Mouse (Mus musculus) brown adipose tissue, adult 24 weeks (tissue): ENCODE measurements around the gene C1qc. TPM values are rescaled to one million over a fixed set of nuclear protein-coding genes. Genes with fewer than 3 reads are reported as not detected.

Experiments
- H3K27ac ChIP-seq: fragments of 200-500 bp; replicated peaks from 2 replicates; pipeline ENCODE4 v1.5.1; 2012; ENCODE audit warnings: low read depth, mild to moderate bottlenecking, low read length
- H3K4me1 ChIP-seq: fragments of 200-500 bp; 2 replicates; pipeline ENCODE4 v1.6.1; 2012; ENCODE audit warnings: low read length, mixed read lengths; ENCODE audit not compliant: control insufficient read depth, insufficient read depth, insufficient read length
- H3K4me3 ChIP-seq: fragments of 200-500 bp; 2 replicates; pipeline ENCODE4 v1.5.1; 2012; ENCODE audit warnings: low read depth, mild to moderate bottlenecking, low read length, moderate library complexity; ENCODE audit not compliant: insufficient read depth
- polyA plus RNA-seq: library from polyadenylated mRNA; stranded (reverse); fragments of >200 nt; gene quantifications from 2 replicates; pipeline ENCODE4 v1.2.4, GENCODE M21; 2012; ENCODE audit not compliant: missing spikeins, insufficient read depth, insufficient read length

C1qc gene
- polyA plus RNA-seq, 1 experiment, result 55.0 TPM

DNA sequence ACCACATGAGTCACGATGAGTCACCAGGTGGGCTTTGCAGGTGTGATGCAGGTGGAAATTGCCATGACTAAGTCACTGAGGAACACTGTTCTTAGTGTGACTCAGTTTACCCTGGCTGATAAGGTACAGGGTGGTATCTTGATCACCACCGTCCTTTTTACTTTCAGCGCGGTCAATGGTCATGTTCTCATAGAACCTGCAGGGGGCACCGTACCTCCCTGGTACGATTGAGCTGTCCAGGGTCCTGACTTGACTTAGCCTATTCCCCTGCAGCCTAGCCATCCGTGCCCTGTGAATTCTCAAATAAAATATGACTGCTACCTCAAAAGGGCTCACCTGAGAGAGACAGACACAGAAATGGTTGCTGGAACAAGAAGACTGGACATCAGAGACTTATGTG, 14.2 kb upstream of the C1qc start:
- Histone ChIP-seq H3K4me3 (no peak overlapping the region), H3K4me1 (no peaks in the 10 kb centered on the region), H3K27ac (no peak overlapping the region)

DNA sequence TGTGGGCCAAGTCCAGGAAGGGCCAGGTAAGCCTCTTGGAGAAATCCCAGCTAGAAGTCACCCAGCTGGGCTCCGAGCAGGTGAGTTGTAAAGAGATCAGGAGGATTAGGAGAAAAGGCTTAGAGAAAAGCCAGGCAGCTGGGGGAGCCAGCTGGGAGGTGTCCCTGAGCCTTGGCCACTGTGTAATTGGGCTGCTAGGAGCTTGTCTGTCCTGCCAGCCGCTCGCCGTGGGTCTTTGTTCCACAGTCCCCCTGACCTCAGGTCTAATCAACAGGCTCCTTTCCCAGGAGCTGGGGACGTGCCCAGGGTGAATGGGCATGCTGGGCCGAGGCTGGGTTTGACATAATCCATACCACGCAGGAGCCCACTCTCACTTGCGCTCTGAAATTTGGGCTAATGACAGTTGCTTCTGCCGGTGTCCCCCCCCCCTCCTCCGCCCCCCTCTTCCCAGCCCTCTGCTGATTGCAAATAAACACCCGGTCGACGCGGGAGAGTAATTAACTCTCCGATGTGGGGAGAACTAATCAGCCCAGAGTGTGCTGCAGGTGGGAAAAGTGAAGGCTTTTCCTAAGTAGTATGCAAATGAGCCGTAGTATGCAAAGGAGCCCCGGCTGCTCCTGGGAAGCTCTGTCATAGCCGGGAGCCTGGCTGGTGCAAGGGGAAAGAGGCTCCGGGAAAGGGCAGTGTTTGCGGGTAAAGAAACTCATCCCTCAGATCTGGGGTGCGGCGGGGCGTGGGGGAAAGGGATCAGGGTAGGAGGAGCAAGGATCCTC, 12.1 kb upstream of the C1qc start:
- H3K4me3 ChIP-seq, result no peak overlapping the region
- no peaks in the 10 kb centered on the region for H3K4me1 ChIP-seq
- no peak overlapping the region for H3K27ac ChIP-seq

DNA sequence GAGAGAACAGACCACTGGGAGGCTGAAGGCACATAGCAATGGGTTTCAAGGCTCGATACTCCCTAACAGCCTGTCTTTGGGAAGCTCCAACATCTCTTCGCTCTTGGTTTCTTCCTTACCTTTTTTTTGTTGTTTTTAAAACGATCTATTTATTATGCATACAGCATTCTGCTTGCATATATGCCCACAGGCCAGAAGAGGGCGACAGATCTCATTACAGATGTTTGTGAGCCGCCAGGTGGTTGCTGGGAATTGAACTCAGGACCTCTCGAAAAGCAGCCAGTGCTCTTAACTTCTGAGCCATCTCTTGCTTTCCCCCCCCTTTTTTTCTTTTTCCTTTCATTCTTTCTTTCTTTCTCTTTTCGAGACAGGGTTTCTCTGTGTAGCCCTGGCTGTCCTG, 6.3 kb upstream of the C1qc start:
- Histone ChIP-seq H3K27ac (peak overlapping the region; percentile 51; the same call in 1 of the 2 replicates), H3K4me3 (no peak overlapping the region), H3K4me1 (no peaks in the 10 kb centered on the region)

DNA sequence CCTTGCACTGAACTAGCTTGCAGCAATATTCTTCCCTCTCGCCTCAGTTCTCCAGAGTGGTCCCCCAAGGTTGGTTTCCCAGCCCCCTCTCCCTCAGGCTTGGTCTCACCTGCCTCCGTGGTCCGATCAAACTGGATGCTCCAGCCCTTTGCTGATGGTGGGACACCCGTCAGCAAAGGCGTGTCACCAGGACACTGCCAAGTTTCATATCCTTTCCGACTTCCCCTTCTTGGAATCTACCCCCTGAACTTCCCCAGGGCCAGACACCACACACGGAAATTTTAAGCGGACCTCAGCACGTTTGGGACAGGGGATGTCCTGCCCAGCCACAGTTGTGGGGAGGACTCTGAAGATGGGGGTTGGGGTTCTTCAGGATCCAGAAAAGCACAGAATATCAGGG, 5.8 kb upstream of the C1qc start, which contains the start of gene C1qa:
C1qa (minus strand) TSS at position 167 of the 400 bp plus-strand sequence.
- peak within 1 kb of the TSS; percentile 55 for H3K4me3 ChIP-seq
- peak within 1 kb of the TSS; percentile 91 for H3K27ac ChIP-seq

DNA sequence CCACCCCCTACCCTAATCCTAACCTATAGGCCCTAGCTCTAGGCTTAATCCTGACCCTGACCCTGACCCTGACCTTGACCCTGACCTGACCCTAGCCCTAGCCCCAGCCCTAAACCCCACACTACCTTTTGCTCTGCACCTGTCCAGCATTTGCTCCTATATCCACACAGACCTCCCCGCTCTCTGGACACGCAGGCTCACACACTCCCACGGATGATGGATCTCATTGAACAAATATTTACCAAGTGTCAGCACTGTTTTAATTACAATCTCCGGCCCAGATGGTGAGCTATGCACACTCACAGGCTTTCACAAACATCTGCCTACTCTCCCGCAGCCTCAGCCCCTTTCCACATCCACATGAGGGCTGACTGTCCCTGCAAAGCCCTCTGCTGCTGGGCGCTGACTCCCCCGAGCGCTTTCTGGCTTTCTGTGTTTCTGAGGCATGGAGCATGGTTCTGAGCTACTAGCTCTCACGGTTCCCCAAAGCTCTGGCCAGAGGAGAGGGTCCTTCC, 5.3 kb upstream of the C1qc start:
- Histone ChIP-seq H3K27ac (peak overlapping the region; percentile 91), H3K4me1 (no peaks in the 10 kb centered on the region), H3K4me3 (peak overlapping the region; percentile 55)

More for the DNA sequence above, 5.8 kb upstream of the C1qc start, which contains the start of gene C1qa:
- no peaks in the 10 kb centered on the region for H3K4me1 ChIP-seq

DNA sequence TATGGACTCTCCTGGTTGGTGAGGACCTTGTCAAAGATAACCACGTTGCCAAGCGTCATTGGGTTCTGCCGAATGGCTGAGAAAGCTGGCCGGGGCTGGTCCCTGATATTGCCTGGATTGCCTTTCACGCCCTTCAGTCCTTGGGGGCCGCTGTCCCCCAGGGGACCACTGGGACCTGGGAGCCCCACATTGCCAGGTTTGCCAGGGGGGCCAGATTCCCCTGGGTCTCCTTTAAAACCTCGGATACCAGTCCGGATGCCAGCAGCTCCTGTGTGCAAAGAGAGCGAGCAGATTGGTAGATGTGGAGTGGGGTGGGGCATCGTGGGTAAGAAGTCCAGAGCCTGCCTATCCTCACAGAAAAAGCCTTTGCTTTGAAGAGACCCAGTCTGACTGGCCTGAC, 3.6 kb upstream of the C1qc start:
- H3K4me3 ChIP-seq, result peak overlapping the region; percentile 55

DNA sequence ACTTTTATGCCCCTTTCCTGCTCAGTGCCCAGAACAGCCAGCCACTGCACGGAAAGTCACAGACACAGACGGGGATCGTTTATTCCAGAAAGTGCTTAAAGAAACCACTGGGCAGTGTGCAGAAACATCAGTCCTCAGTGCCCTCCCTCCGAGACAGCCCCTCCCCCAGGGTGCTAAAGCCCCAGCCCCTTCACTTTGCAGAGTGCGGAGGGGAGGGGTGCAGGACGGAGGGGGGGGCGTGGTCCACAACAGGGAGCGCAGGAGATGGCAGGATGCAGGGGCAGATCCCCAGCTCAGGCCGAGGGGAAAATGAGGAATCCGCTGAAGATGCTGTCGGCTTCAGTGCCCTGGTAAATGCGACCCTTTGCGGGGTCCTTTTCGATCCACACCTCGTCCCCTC, 3.0 kb upstream of the C1qc start:
- peak overlapping the region; percentile 91; the same call in 1 of the 2 replicates for H3K27ac ChIP-seq
- H3K4me1 ChIP-seq, result no peaks in the 10 kb centered on the region
- peak overlapping the region; percentile 55; the same call in 1 of the 2 replicates for H3K4me3 ChIP-seq

More for the DNA sequence above, 3.6 kb upstream of the C1qc start:
- Histone ChIP-seq H3K4me1 (no peaks in the 10 kb centered on the region), H3K27ac (peak overlapping the region; percentile 91)

DNA sequence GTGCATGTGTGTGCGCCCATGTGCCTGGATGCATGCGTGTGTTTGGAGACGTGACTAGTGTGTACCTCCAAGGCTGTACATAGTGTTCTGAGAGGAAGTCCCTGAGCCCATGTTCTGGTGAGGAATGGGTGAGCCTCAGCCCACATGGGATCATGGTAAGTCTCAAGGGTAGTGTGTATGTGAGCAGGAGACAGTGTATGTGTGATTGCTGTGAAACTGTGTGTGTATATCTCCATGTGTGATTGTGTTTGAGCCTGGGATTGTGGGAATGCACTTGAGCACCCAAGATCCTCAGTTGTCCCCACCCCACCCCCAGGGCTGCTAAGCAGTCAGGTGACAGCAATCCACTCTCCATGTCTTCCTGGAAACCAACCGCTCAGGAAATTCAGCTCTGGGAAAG, 2.0 kb upstream of the C1qc start:
- Histone ChIP-seq H3K27ac (peak overlapping the region; percentile 45), H3K4me3 (no peak overlapping the region), H3K4me1 (no peaks in the 10 kb centered on the region)

DNA sequence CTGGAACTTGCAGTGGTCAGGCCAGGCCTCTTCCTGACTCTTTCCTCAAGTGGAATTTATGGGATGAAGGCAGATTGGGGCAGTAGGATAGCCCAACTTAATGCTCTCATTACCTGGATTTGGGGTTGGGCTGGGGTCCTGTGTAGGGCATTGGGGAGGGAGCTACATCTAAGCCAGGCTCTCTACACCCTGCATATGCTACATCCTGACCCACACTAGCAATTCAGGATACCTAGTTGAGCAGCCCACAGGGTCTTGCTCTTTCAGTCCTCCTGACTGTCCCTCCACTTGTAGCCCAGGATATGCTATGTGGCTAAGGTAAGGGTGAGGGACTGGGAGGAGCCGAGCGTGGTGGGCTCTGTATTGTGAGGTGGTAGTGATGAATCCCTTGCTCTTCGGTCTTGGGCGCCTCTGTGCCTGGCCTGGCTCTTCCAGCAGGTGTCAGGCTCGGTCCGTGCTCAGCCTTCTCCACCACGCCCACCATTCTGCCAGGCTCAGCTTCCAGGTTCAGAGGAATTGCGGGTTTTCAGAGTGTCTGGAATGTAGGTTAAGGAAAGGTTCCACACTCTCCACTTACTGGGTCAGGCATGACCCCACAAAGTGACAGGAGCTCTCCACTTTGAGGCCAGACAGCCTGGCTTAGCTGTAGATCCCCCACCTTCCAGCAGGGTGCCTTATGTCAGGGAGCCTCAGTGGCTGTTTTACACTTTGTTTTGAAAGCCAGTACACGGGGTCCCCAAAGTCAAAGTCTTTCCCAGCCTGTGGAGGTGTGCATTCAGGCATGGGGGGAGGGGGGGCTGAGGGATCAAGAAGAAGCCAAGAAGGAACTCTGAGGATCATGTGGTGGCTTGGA, 1.1 kb upstream of the C1qc start:
- Histone ChIP-seq H3K4me3 (no peak overlapping the region), H3K27ac (peak overlapping the region; percentile 86), H3K4me1 (no peaks in the 10 kb centered on the region)

DNA sequence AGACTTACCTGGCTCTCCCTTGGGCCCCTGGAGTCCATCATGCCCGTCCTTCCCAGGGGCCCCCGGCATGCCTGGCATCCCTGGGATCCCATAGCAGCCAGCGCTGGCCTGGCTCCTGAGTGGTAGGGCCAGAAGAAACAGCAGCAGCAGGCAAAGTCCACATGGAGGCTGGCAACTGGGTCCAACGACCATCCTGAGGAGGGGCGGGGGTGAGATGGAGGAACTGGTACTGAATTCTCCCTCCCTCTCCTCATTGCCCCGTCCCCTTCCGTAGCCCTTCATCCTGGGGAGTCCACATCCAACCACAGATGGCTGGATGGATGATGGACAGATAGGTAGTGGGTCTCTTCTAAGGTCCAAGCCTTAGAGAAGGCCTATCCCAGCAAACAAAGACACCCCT, 494 bp downstream of the C1qc start:
- Histone ChIP-seq H3K4me3 (peak overlapping the region; percentile 53), H3K4me1 (no peaks in the 10 kb centered on the region), H3K27ac (peak overlapping the region; percentile 76)

DNA sequence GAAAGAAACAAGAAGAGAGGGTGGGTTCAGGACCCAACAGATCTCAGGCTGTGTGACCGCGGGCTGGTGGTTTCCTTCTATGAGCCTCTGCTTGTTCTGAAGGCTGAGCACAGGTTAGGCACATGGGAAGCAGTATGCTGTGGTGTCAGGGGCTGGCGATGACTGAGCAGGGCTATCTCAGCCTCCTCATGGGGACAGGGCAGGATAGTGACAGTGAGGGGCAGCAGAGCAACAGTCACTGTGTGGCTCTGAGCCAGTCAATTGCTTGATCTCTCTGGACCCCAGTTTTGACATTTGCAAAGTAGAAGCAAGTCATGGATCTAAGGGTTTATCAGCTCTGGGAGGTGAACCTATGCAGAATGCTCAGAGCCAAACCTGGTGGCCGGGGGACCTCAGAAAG, 1.8 kb downstream of the C1qc start:
- H3K4me1 ChIP-seq, result no peaks in the 10 kb centered on the region
- peak overlapping the region; percentile 53 for H3K4me3 ChIP-seq
- peak overlapping the region; percentile 76 for H3K27ac ChIP-seq

DNA sequence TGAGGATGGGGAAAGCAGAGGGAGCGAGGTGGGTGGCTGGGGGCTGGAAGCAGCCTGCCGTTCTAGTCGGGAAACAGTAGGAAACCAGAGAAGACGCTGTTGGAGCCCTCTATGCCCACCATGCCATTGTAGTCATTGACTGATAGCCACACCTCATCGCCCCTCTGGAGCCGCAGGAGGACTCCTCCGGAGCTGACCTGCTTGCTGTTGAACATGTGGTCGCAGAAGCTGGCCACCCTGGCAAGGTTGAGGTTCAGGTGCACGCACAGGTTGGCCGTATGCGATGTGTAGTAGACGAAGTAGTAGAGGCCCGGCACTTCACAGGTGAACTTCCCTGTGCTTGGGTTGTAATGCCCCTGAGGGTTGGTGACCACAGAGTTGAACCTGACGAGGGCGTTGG, 2.9 kb downstream of the C1qc start:
- Histone ChIP-seq H3K27ac (peak overlapping the region; percentile 76), H3K4me3 (peak overlapping the region; percentile 53), H3K4me1 (no peaks in the 10 kb centered on the region)

DNA sequence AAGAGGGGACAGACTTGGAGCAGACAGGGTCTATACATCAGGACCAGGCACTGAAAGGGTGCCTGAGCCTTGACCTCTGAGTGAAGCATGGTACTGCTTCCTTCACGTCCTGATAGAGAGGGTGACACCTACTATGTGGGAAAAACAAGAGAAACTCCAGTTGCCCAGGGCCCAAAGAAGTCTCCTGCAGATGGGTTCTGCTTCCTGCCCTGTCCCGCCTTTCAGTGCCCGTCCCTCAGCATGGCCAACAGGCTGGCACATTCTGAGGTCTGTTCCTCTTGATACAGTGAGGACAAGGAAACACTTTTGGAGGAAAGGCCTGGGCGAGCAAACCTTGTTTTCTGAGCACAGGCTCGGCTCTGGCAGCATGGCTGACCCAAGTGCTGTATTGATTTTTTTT, 5.2 kb downstream of the C1qc start:
- Histone ChIP-seq H3K27ac (peak overlapping the region; percentile 87), H3K4me3 (no peak overlapping the region), H3K4me1 (no peaks in the 10 kb centered on the region)

DNA sequence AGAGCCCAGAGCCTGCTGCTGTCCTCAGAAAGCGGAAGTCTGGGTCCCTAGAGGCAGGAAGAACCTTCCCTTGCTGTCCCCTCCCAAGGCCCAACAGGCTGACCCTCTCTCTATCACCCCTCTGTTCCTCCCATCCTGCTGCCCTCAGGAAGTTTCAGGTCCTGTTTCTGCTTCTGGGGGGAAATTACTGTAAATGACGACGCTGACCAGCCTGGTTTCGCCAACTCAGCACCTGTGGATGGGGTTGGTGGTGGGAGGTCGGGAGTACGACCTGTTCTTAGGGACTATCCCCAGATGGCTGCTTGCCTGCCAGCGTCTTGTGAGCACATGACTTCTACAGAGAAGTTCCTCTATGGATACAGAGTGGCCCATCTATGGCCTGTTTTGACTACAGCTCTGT, 6.8 kb downstream of the C1qc start, which contains the start of gene C1qb:
C1qb (minus strand) TSS at position 87 of the 400 bp plus-strand sequence.
- peak within 1 kb of the TSS; percentile 51 for H3K4me3 ChIP-seq
- peak within 1 kb of the TSS; percentile 89 for H3K27ac ChIP-seq
- no peaks in the 10 kb centered on the region for H3K4me1 ChIP-seq

DNA sequence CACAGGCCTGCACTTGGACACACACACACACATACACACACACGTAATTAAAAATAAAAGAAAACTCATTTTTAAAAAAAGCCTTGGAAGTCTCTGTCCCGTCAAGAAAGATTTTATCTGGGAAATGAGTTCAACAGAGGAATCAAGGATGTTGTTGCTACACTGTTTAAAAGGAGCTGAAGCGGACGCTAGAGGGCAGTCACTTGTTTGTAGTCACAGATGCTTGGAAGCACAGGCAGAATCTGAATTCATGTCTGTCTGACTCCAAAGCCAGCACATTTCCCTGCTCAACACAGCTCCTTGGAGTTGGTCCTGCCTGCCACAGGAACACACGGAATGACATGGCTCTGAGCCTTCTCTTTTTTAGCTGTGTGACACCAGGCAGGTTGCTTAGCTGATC, 14.3 kb downstream of the C1qc start:
- Histone ChIP-seq H3K4me3 (no peak overlapping the region), H3K4me1 (no peaks in the 10 kb centered on the region), H3K27ac (no peak overlapping the region)
